Mouse (Mus musculus): ENCODE data around the gene Thyn1. TPM values are rescaled to one million over a fixed set of nuclear protein-coding genes. Genes with fewer than 3 reads are reported as not detected.

Thyn1 gene
- total and polyA plus RNA-seq, 3 experiments: 7.6 to 25.4 (median 23.8) TPM

DNA sequence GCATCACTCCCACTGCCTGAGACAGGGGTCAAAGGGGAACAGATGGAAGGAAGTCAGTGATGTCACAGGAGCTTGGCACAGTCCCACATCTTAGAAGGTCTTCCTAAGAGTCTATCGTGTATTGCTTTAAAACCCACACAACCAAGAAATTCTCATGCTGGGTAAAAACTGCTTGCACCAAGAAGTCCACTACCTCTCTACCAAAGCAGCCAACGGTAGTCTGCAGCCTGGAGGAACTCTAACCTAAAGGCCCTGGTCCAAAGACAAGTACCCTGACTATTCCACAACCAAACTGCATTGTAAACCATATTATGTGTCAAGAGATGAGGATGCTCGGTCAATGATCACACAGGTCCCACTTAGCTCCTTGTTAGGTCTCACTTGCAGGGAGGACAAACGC lies 9.3 kb upstream of the Thyn1 start:
- no peak for DNase-seq
- Histone ChIP-seq H3K27me3 (ENCODE audit: control insufficient read depth, insufficient read depth, low read length) (no peaks in the 10 kb centered on the region), H3K4me1 (ENCODE audit: control insufficient read depth, insufficient read depth, low read length) (no peaks in the 10 kb centered on the region), H3K4me3 (no peak overlapping the region), H3K27ac (no peak overlapping the region), H3K79me2 (replicated peaks; ENCODE audit: control insufficient read depth, insufficient read depth, low read length) (no peaks in the 10 kb centered on the region), H3K36me3 (ENCODE audit: control insufficient read depth, insufficient read depth, low read length) (peaks cover 2% of the 10 kb centered on the region), H3K9ac (ENCODE audit: low read depth, low read length) (no peak overlapping the region)
- 79% methylated on average over 4 of the region's 4 CpGs for WGBS
- intact Hi-C loops (cut with DNase I): no loop called here
- TF ChIP-seq CTCF (IDR thresholded peaks at IDR 0.05) (no peak), EP300 (IDR thresholded peaks at IDR 0.05; ENCODE audit: insufficient read depth, low read depth, low read length) (no peak), POLR2A (IDR thresholded peaks at IDR 0.05; ENCODE audit: insufficient read depth, low read depth, low read length) (no peak)

DNA sequence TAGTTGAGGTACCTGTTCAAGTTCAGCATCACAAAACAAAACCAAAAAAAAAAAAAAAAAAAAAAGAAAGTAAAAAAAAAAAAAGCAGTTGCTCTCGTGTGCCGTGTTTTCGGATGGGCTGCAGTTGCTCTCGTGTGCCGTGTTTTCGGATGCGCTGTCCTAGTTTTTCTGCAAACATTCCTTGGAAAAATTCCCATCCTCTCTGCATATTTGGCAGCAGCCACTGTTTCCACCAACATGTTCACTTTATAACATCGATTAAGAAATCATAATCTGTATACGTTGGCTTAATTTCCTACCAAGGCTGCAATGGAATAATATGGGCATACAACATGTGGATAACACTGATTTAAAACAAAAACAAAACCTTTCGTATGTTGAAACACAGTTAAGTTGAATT lies 6.4 kb upstream of the Thyn1 start:
- TF ChIP-seq EP300 (IDR thresholded peaks at IDR 0.05; ENCODE audit: insufficient read depth, low read depth, low read length): no peak
- no peak for TF ChIP-seq POLR2A (IDR thresholded peaks at IDR 0.05; ENCODE audit: insufficient read depth, low read depth, low read length)
- TF ChIP-seq CTCF (IDR thresholded peaks at IDR 0.05): no peak
- no peak overlapping the region for H3K27ac ChIP-seq
- H3K27me3 ChIP-seq (ENCODE audit: control insufficient read depth, insufficient read depth, low read length): no peaks in the 10 kb centered on the region
- H3K4me1 ChIP-seq (ENCODE audit: control insufficient read depth, insufficient read depth, low read length): peaks cover 2% of the 10 kb centered on the region
- peaks cover under 1% of the 10 kb centered on the region; the same call in 1 of the 2 replicates for H3K36me3 ChIP-seq (ENCODE audit: control insufficient read depth, insufficient read depth, low read length)
- no peak overlapping the region for H3K4me3 ChIP-seq
- 78% methylated on average over 10 of the region's 10 CpGs for WGBS
- H3K9ac ChIP-seq (ENCODE audit: low read depth, low read length): no peak overlapping the region
- peaks cover 2% of the 10 kb centered on the region for H3K79me2 ChIP-seq (replicated peaks; ENCODE audit: control insufficient read depth, insufficient read depth, low read length)
- DNase-seq: no peak
- intact Hi-C loops (cut with DNase I): no loop called here

DNA sequence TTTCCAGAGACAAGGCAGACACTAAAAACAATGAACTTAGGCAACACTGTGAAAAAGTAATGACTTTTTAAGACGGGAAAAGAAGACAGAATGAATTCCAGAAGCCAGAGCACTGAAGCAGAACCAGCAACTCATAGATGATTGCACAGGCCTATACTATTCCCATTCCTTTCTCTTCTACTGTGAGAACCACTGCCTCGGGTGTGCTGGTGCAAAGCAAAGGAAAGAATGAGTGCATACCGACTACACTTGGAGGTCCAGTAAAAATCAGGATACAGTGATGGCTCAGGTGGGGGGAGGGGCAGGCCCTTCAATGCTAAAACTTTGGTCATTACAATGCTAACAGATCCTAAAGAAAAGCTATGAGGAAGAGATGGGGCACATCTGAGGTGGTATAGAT lies 5.6 kb upstream of the Thyn1 start:
- Histone ChIP-seq H3K27me3 (ENCODE audit: control insufficient read depth, insufficient read depth, low read length) (no peaks in the 10 kb centered on the region), H3K27ac (no peak overlapping the region), H3K36me3 (ENCODE audit: control insufficient read depth, insufficient read depth, low read length) (peaks cover 2% of the 10 kb centered on the region; the same call in 1 of the 2 replicates), H3K4me1 (ENCODE audit: control insufficient read depth, insufficient read depth, low read length) (peaks cover 3% of the 10 kb centered on the region), H3K9ac (ENCODE audit: low read depth, low read length) (no peak overlapping the region), H3K4me3 (no peak overlapping the region), H3K79me2 (replicated peaks; ENCODE audit: control insufficient read depth, insufficient read depth, low read length) (peaks cover 3% of the 10 kb centered on the region)
- 61% methylated on average over 3 of the region's 3 CpGs for WGBS
- intact Hi-C loops (cut with DNase I): no loop called here
- TF ChIP-seq CTCF (IDR thresholded peaks at IDR 0.05): no peak
- no peak for DNase-seq

DNA sequence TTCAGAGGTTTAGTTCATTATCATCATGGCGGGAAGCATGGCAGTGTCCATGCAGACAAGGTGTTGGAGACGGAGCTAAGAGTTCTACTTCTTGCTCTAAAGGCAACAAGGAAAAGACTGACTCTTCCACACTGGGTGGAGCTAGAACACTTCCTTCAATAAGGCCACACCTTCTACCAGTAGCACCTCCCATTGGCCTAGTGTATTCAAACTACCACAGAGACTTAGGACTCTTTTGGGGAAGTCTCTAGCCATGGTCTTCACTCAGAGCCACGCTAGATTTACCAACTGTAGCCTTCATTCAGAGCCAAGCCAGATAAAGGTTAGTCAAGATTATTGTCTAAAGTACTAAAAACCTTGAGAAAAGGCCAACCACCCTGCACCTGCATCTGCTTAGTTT lies 2.4 kb upstream of the Thyn1 start:
- no peak overlapping the region for H3K27ac ChIP-seq
- H3K4me1 ChIP-seq (ENCODE audit: control insufficient read depth, insufficient read depth, low read length): peaks cover 3% of the 10 kb centered on the region
- H3K79me2 ChIP-seq (replicated peaks; ENCODE audit: control insufficient read depth, insufficient read depth, low read length): peaks cover 4% of the 10 kb centered on the region
- H3K9ac ChIP-seq (ENCODE audit: low read depth, low read length): no peak overlapping the region
- H3K36me3 ChIP-seq (ENCODE audit: control insufficient read depth, insufficient read depth, low read length): peaks cover 2% of the 10 kb centered on the region; the same call in 1 of the 2 replicates
- no peak for TF ChIP-seq EP300 (IDR thresholded peaks at IDR 0.05; ENCODE audit: insufficient read depth, low read depth, low read length)
- no peak for TF ChIP-seq POLR2A (IDR thresholded peaks at IDR 0.05; ENCODE audit: insufficient read depth, low read depth, low read length)
- no peak for DNase-seq
- 89% methylated on average over 3 of the region's 3 CpGs for WGBS
- H3K27me3 ChIP-seq (ENCODE audit: control insufficient read depth, insufficient read depth, low read length): no peaks in the 10 kb centered on the region
- H3K4me3 ChIP-seq: no peak overlapping the region
- intact Hi-C loops (cut with DNase I): no loop called here

DNA sequence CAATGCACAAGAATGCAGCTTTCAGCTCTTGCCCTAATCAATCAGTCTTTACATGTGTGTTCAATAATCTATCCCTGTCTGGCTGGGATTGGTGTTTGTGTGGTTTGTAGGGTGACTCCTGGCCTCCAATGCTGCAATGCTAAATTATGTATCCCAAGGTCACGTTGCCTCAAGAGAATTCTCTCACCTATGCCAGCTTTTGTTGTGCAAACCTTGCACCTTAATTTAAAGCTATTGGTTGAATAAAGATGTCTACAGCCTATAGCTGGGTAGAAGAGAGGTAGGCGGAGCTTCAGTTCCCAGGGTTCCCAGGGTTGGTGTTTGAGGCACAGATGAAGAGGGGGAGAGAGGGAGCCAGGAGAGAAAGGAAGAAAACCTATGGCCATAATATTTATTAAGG lies 2.0 kb upstream of the Thyn1 start:
- WGBS: 85% methylated on average over 2 of the region's 2 CpGs
- no peak for DNase-seq
- intact Hi-C loops (cut with DNase I): no loop called here
- Histone ChIP-seq H3K79me2 (replicated peaks; ENCODE audit: control insufficient read depth, insufficient read depth, low read length) (peaks cover 4% of the 10 kb centered on the region), H3K36me3 (ENCODE audit: control insufficient read depth, insufficient read depth, low read length) (peaks cover 2% of the 10 kb centered on the region; the same call in 1 of the 2 replicates), H3K9ac (ENCODE audit: low read depth, low read length) (no peak overlapping the region), H3K27me3 (ENCODE audit: control insufficient read depth, insufficient read depth, low read length) (no peaks in the 10 kb centered on the region), H3K4me1 (ENCODE audit: control insufficient read depth, insufficient read depth, low read length) (peaks cover 3% of the 10 kb centered on the region), H3K27ac (no peak overlapping the region), H3K4me3 (no peak overlapping the region)
- TF ChIP-seq EP300 (IDR thresholded peaks at IDR 0.05; ENCODE audit: insufficient read depth, low read depth, low read length): no peak
- TF ChIP-seq CTCF (IDR thresholded peaks at IDR 0.05): no peak
- no peak for TF ChIP-seq POLR2A (IDR thresholded peaks at IDR 0.05; ENCODE audit: insufficient read depth, low read depth, low read length)

DNA sequence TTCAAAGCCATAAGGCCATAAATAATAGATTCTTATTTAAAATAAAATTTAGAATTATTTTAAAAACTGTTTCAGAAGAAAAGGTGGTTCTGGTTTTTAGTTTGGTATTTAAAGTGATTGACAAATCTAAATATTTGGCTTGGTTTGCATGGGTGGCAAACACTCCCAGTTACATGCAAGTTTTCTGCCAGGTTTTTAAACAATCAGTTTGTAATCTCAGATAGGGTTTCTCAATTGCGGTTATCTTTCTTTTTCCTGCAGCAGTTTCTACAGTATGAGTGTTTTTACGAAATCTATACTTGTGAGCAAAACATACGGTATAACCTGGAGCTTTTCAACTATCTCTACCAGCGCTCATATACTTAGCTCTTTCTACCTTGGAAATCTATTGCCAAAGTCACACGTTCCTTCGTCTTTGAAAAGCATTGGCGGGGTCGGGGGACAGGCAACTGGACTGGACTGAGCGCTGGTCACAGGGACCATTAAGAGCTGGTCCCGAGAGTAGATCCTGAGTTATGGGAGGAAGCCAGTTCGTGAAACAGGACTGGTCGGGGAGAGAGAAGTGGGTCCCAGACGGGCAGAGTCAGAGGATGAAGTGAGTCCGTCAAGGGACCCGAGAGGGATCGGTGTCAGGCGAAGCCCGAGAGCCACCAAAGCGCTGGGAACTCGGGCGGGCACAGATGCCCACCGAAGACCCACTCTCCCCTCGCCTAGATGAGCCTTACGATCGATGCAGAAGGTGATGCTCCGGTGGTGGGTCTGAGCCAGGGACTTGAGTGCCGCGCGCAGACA lies 645 bp upstream of the Thyn1 start:
- peak overlapping the region; percentile 78 for H3K4me3 ChIP-seq
- DNase-seq: no peak

More for the DNA sequence above, 645 bp upstream of the Thyn1 start:
- intact Hi-C loops (cut with DNase I): loop anchor here (1.0 kb wide), 1 partner anchor 30 kb away; no protein-coding TSS in a partner anchor
- WGBS: under 1% methylated on average over 29 of the region's 29 CpGs
- TF ChIP-seq EP300 (IDR thresholded peaks at IDR 0.05; ENCODE audit: insufficient read depth, low read depth, low read length) (no peak), CTCF (IDR thresholded peaks at IDR 0.05) (no peak)
- Histone ChIP-seq H3K27ac (peak overlapping the region; percentile 92), H3K27me3 (ENCODE audit: control insufficient read depth, insufficient read depth, low read length) (no peaks in the 10 kb centered on the region), H3K79me2 (replicated peaks; ENCODE audit: control insufficient read depth, insufficient read depth, low read length) (peaks cover 4% of the 10 kb centered on the region), H3K9ac (ENCODE audit: low read depth, low read length) (peak overlapping the region; percentile 81), H3K36me3 (ENCODE audit: control insufficient read depth, insufficient read depth, low read length) (peaks cover 2% of the 10 kb centered on the region; the same call in 1 of the 2 replicates), H3K4me1 (ENCODE audit: control insufficient read depth, insufficient read depth, low read length) (peaks cover 3% of the 10 kb centered on the region)
